Mouse (Mus musculus) myocyte (in vitro differentiated cells): ENCODE measurements around the gene Asic2. TPM values are rescaled to one million over a fixed set of nuclear protein-coding genes. Genes with fewer than 3 reads are reported as not detected.

Experiments used
- H3K27me3 ChIP-seq: one replicate; pipeline ENCODE4 v1.6.1; 2011; ENCODE audit not compliant: control insufficient read depth, insufficient read depth, insufficient read length
- H3K36me3 ChIP-seq: one replicate; pipeline ENCODE4 v1.6.1; 2011; ENCODE audit not compliant: control insufficient read depth, insufficient read depth
- H3K4me2 ChIP-seq: one replicate; pipeline ENCODE4 v1.6.1; 2011; ENCODE audit warnings: low read depth, control low read depth
- H3K4me3 ChIP-seq: one replicate; pipeline ENCODE4 v1.5.1; 2011; ENCODE audit warnings: mild to moderate bottlenecking, control low read depth, moderate library complexity
- H3K79me2 ChIP-seq: one replicate; pipeline ENCODE4 v1.6.1; 2011; ENCODE audit not compliant: control insufficient read depth, insufficient read depth
- H3ac ChIP-seq: one replicate; pipeline ENCODE4 v1.6.1; 2011; ENCODE audit not compliant: control insufficient read depth, insufficient read length
- CEBPB ChIP-seq: IDR thresholded peaks from 2 replicates; pipeline ENCODE4 v1.6.1; 2011; ENCODE audit warnings: mild to moderate bottlenecking, moderate library complexity; ENCODE audit not compliant: poor library complexity, insufficient read depth, severe bottlenecking
- E2F4 ChIP-seq: IDR thresholded peaks from one replicate; pipeline ENCODE4 v1.6.1; 2011; ENCODE audit warnings: mild to moderate bottlenecking, control low read depth, moderate library complexity; ENCODE audit not compliant: insufficient read depth
- MAX ChIP-seq: IDR thresholded peaks from one replicate; pipeline ENCODE4 v1.6.1; 2011; ENCODE audit warnings: low read depth, mild to moderate bottlenecking, control low read depth
- MYOD1 ChIP-seq, 3 experiments: IDR thresholded peaks; one replicate each; pipeline ENCODE4 v1.6.1; 2011; ENCODE audit warnings: control low read depth in 2 of 3, low read depth in 2 of 3, mild to moderate bottlenecking in 2 of 3, moderate library complexity in 1 of 3; ENCODE audit not compliant: insufficient read length in 2 of 3, control insufficient read depth in 1 of 3
- MYOG ChIP-seq, 3 experiments: IDR thresholded peaks; one replicate each; pipeline ENCODE4 v1.6.1; 2011; ENCODE audit warnings: control low read depth in 2 of 3, low read depth in 2 of 3, mild to moderate bottlenecking in 2 of 3; ENCODE audit not compliant: insufficient read length in 2 of 3, control insufficient read depth in 1 of 3, insufficient read depth in 1 of 3
- POLR2A ChIP-seq: IDR thresholded peaks from one replicate; pipeline ENCODE4 v1.6.1; 2011; ENCODE audit warnings: low read depth, mild to moderate bottlenecking, control low read depth, moderate library complexity; ENCODE audit not compliant: insufficient read length
- POLR2AphosphoS2 ChIP-seq: IDR thresholded peaks from one replicate; pipeline ENCODE4 v1.6.1; 2011; ENCODE audit warnings: low read depth, control low read depth; ENCODE audit not compliant: insufficient read length
- REST ChIP-seq: IDR thresholded peaks from one replicate; pipeline ENCODE4 v1.6.1; 2011; ENCODE audit warnings: mild to moderate bottlenecking, control low read depth, moderate library complexity; ENCODE audit not compliant: insufficient read depth, insufficient read length
- SRF ChIP-seq: IDR thresholded peaks from one replicate; pipeline ENCODE4 v1.6.1; 2011; ENCODE audit warnings: low read depth; ENCODE audit not compliant: control insufficient read depth, insufficient read length
- TCF12 ChIP-seq: IDR thresholded peaks from one replicate; pipeline ENCODE4 v1.6.1; 2011; ENCODE audit warnings: mild to moderate bottlenecking, control low read depth; ENCODE audit not compliant: poor library complexity, insufficient read depth, severe bottlenecking
- TCF3 ChIP-seq: IDR thresholded peaks from one replicate; pipeline ENCODE4 v1.6.1; 2011; ENCODE audit warnings: low read depth, control low read depth; ENCODE audit not compliant: insufficient read length
- USF1 ChIP-seq: IDR thresholded peaks from one replicate; pipeline ENCODE4 v1.6.1; 2011; ENCODE audit warnings: low read depth, mild to moderate bottlenecking, control low read depth, moderate library complexity
- polyA plus RNA-seq: library from polyadenylated mRNA; unstranded; fragments of >200 nt; fragmentation: generic; extraction: Trizol; gene quantifications from one replicate; pipeline ENCODE4 v1.2.1, GENCODE M21; 2012; ENCODE audit warnings: missing spikeins

Gene Asic2
- polyA plus RNA-seq, 1 experiment: not detected

DNA sequence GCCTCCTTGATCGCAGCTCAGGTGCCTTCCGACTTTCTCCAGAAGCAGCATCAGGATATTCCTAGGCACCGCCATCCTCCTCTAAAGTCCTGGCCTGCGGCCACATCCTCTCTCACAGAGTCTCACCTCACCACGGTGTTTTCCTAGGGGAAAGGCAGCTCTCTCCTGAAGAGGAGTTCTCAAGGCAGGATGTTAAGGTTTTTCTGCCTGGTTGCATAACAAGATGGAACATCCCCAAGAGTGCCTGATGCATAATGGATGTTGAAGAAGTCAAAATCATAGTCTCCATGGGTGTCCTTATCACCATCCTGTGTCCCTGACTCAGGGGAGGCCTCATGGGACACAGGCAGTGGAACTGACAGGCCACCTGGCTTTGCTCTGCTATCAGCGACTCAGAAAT lies 1060.4 kb downstream of the Asic2 start:
- no peak for TF ChIP-seq USF1
- Histone ChIP-seq H3ac (no peak overlapping the region), H3K36me3 (no peaks in the 10 kb centered on the region), H3K4me3 (no peak overlapping the region), H3K79me2 (no peaks in the 10 kb centered on the region), H3K4me2 (no peak overlapping the region), H3K27me3 (peaks cover 8% of the 10 kb centered on the region)

DNA sequence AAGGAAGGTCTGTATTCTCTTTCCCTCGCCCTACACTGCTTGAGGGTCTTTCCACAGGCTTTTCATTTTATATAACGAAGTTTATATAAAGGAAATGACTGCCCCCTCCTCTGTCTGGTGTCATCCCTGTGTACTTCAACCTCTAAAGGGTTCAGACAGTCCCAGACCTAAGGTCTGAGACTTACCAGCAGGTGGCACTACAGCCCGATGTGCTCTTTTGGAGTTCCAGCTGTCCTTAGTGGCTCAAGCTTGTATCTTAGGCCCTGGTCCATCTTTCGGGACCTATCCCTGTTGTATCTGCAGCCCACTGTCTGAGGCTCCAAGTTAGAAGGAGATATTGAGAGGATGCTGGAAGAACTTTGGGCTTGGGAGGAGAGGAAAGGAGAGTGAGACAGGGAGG lies 1061.8 kb downstream of the Asic2 start:
- Histone ChIP-seq H3K27me3 (peaks cover 8% of the 10 kb centered on the region), H3K4me3 (no peak overlapping the region), H3K4me2 (no peak overlapping the region), H3K36me3 (no peaks in the 10 kb centered on the region), H3ac (no peak overlapping the region), H3K79me2 (no peaks in the 10 kb centered on the region)
- no peak for TF ChIP-seq REST
- TF ChIP-seq MAX: no peak
- no peak for TF ChIP-seq SRF
- no peak for TF ChIP-seq POLR2A
- TF ChIP-seq USF1: no peak
- TF ChIP-seq TCF12: no peak
- TF ChIP-seq E2F4: no peak

DNA sequence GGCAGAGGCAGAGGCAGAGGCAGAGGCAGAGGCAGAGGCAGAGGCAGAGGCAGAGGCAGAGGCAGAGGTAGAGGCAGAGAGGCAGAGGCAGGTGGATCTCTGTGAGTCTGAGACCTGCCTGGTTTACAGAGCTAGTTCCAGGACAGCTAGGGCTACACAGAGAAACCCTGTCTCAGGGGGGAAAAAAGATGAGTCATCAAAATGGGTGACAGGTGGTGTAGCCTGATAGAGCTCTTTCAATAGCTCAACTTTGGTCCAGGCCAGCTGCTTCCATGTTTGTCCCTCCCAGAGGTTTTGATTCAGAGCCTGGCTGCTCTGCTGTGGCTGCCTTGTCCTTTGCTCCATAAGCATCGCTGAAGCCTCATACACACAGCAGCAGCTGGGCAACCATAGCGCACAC lies 1063.7 kb downstream of the Asic2 start:
- Histone ChIP-seq H3ac (no peak overlapping the region), H3K36me3 (no peaks in the 10 kb centered on the region), H3K79me2 (no peaks in the 10 kb centered on the region), H3K4me2 (no peak overlapping the region), H3K4me3 (no peak overlapping the region), H3K27me3 (peaks cover 8% of the 10 kb centered on the region)
- no peak for TF ChIP-seq TCF3
- no peak for TF ChIP-seq MYOG (IDR thresholded peaks at IDR 0.05; ENCODE audit: control insufficient read depth in 1 of 3, insufficient read depth in 1 of 3, insufficient read length in 2 of 3, low read depth in 2 of 3)
- no peak for TF ChIP-seq POLR2AphosphoS2
- no peak for TF ChIP-seq MYOD1 (IDR thresholded peaks at IDR 0.05; ENCODE audit: control insufficient read depth in 1 of 3, insufficient read length in 2 of 3, low read depth in 2 of 3)
- TF ChIP-seq REST: no peak
- no peak for TF ChIP-seq USF1
- no peak for TF ChIP-seq TCF12
- TF ChIP-seq MAX: no peak
- TF ChIP-seq CEBPB: no peak
- no peak for TF ChIP-seq POLR2A

DNA sequence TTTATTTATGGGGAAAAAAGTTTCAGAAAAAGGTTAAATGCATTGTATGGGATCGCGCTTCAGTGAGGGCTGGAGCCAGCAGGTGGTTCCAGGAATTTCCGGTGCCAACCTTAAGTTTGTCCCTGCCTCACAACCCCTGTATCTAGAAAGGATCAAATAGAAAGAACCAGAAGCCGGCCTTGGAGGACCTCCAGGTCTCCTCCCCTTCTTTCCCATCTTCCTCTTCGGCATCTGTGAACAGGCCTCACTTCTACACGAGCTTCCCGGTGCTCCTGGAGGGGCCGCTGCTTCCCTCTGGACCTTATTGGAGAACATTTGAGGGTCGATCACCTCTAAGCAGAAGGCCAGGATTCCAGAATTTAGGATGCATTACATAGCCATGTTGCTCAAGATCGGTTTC lies 1064.8 kb downstream of the Asic2 start:
- H3K4me2 ChIP-seq: no peak overlapping the region
- H3ac ChIP-seq: no peak overlapping the region
- no peak for TF ChIP-seq TCF12
- TF ChIP-seq POLR2A: no peak
- no peak for TF ChIP-seq MYOG (IDR thresholded peaks at IDR 0.05; ENCODE audit: control insufficient read depth in 1 of 3, insufficient read depth in 1 of 3, insufficient read length in 2 of 3, low read depth in 2 of 3)
- no peak for TF ChIP-seq E2F4
- no peak for TF ChIP-seq POLR2AphosphoS2
- TF ChIP-seq USF1: no peak
- TF ChIP-seq CEBPB: no peak
- no peak for TF ChIP-seq REST
- TF ChIP-seq SRF: no peak
- H3K27me3 ChIP-seq: peaks cover 8% of the 10 kb centered on the region
- H3K79me2 ChIP-seq: no peaks in the 10 kb centered on the region
- H3K4me3 ChIP-seq: no peak overlapping the region
- H3K36me3 ChIP-seq: no peaks in the 10 kb centered on the region

DNA sequence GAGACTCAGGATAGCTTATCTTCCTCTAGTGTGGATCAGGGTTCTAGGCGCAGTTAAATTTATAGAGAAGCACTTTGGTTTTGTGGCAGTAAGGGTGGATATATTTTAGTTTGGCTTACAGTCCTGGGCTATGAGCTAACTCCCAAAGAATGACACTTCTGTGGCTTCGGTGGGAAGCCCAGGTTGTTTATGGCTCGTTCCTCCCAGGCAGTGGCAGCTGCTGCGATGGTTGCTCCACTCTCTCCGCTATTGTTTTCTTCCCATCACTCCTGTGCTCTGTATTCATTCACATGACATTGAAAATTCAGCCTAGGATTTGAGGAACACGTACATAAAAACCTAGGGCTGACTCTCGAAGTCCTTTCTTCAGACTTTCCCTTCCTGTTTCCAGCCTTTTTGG lies 1065.6 kb downstream of the Asic2 start:
- no peak for TF ChIP-seq USF1
- TF ChIP-seq E2F4: no peak
- TF ChIP-seq REST: no peak
- TF ChIP-seq CEBPB: no peak
- peak in 1 of 3 experiments; percentile 53 for TF ChIP-seq MYOD1 (IDR thresholded peaks at IDR 0.05; ENCODE audit: control insufficient read depth in 1 of 3, insufficient read length in 2 of 3, low read depth in 2 of 3)
- TF ChIP-seq TCF3: no peak
- no peak for TF ChIP-seq SRF
- no peak for TF ChIP-seq POLR2AphosphoS2
- TF ChIP-seq POLR2A: no peak
- peak in 1 of 3 experiments; percentile 31 for TF ChIP-seq MYOG (IDR thresholded peaks at IDR 0.05; ENCODE audit: control insufficient read depth in 1 of 3, insufficient read depth in 1 of 3, insufficient read length in 2 of 3, low read depth in 2 of 3)
- TF ChIP-seq TCF12: no peak
- TF ChIP-seq MAX: no peak
- Histone ChIP-seq H3ac (no peak overlapping the region), H3K36me3 (no peaks in the 10 kb centered on the region), H3K79me2 (no peaks in the 10 kb centered on the region), H3K27me3 (peaks cover 4% of the 10 kb centered on the region), H3K4me2 (no peak overlapping the region), H3K4me3 (no peak overlapping the region)
